Mouse (Mus musculus): Measurements from ENCODE around the gene Efcab3.

Efcab3 gene

DNA sequence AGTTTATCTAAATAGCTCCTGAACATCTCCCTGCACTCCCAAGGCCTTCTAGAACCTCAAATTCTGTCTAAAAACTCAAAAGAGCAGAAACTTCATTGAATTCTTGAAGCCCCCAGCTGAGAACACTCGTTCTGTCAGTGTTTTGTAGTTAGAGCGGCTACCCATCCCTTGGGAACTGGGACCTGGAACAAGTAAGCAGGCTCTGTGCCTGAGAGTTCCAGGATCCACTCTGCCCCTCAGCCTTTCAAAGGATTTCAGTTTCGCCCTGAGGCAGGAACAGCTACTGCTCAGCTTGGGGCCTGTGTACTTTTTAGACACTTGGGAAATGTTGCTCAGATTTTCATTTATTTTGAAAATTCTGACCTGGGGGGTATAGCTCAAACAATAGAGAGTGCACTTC, 83.2 kb downstream of the Efcab3 start, which contains the start of gene Gm10842:
Gene Gm10842 (plus strand): TSS at position 301 of the 400 bp plus-strand sequence.
- no peak for DNase-seq (ENCODE audit: low spot score)

DNA sequence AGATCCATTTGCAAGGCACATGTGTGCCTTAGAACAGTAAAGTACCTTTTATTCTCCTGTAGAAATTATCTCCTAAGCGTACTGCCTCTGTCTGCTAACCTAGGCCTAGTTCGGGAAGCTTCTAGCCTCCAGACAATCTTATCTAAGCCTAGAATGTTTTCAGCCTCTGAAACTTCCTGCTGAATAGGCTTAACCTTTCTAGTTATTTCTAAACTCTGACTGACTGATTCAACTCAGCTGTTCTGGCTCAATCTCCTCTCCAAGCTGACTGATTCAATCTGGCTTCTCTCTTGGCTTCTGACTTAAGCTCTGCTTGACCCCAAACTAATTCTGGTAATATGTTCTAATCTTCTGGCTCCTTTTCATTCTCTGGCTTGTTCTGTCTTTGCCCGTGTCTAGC, 86.0 kb downstream of the Efcab3 start:
- DNase-seq (ENCODE audit: low spot score): no peak

DNA sequence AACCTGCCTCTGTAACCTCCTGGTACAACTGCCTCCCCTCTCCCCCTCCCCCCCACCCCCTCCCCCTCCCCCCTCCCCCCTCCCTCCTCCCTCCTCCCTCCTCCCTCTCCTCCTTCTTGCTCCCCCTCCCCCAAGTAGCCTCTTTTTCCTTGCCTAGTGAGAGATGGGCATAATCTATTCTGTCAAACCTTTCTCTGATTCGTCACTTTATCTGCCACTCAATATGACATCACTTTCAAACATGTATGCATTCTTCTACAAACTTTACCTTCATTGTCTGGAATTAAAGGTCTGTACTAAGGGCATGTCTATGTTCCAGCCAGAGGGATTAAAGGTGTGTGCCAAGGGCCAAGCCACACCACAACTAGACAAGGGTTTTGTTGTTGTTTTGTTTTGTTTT, 86.4 kb downstream of the Efcab3 start:
- no peak for DNase-seq (ENCODE audit: low spot score)

DNA sequence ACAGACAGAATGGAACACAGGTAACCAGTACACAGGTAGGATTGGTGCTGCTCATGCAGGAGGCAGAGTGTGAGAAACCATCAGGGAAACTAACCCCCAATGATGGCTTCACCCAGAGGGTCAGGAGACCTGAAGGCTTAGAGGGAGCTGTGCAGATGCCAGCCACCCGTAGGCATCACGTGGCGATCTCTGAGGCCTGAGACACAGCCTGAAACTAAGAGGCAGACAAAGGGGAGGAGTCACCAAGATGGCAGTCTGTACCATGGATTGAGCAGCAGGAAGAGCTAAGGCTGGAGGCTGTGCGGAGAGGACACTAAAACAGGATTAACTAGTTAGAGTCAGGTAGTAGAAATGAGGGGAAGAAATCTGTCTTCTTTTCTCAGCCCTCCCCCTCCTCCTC, 87.3 kb downstream of the Efcab3 start:
- DNase-seq (ENCODE audit: low spot score): no peak

DNA sequence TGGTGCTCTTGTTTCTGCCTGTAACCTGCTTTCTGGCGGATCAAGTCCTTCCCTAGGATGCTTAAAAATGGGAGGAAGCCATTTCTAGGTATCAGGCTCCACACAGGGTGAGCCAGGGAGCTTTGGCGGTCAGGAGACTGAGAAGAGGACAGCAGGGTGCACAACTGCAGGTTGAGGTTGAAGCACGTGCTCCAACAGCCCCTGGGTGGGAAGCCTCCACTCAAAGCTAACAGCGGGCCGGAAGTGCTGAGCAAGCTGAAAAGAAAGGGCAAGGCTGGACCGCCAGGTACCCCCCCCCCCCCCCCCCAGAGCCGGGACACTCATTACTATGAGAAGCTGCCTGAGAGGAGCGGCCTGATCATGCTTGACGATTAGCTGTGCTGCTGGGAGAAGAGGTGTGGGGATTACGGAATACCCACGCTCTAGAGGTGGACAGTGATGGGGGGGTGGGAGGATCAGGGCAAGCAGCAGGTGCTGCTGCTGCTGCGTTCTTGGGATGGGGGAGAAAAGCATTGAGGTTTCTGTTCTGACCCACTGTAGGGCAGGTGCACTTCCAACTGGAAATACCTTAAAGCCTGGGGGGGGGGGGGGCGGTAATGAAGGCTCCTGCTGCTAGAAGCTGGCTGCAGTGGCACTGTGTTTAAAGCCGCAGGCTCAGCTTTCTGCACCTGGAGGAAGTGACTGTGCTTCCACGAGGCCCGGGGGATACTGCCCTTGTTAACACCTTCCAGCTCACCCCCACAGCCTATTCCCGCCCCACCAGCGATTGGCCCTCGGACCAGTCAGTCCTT, 88.0 kb downstream of the Efcab3 start:
- no peak for DNase-seq (ENCODE audit: low spot score)

DNA sequence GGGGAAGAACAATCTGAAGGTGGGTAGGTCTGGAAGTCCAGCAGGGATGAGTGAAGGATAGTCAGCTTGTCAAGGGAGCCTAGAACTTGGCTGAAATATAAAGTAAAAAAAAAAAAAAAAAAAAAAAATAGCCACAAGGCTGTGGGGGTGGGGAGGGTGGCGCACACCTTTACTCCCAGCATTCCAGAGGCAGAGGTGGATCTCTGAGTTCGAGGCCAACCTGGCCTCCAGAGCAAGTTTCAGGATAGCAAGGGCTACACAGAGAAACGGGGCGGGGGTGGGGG, 88.6 kb downstream of the Efcab3 start:
- DNase-seq (ENCODE audit: low spot score): no peak

DNA sequence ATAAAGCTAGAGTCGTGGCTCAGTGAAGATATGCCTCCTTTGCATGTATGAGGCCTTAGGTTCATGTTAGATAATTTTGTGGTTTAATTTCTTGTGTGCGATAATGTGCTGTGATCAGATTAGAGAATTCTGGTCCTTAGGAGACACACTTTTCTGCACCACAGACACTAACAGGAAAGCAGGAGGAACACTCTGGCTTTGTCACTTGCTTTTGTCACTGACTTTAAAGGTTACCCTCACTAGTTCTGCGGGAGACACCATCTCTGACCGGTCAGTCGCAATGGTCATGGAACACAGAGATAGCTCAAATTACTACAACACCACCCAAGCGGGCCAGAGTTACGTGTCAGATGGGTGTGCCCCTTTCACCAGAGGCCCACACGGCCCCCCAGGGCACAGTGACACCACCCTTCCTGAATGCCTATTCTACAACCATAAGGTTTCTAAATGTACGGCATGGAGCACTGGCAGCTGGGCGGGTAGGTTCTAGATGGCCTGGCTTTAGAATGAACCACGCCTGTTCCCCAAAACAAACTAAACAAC, 89.0 kb downstream of the Efcab3 start:
- no peak for DNase-seq (ENCODE audit: low spot score)

DNA sequence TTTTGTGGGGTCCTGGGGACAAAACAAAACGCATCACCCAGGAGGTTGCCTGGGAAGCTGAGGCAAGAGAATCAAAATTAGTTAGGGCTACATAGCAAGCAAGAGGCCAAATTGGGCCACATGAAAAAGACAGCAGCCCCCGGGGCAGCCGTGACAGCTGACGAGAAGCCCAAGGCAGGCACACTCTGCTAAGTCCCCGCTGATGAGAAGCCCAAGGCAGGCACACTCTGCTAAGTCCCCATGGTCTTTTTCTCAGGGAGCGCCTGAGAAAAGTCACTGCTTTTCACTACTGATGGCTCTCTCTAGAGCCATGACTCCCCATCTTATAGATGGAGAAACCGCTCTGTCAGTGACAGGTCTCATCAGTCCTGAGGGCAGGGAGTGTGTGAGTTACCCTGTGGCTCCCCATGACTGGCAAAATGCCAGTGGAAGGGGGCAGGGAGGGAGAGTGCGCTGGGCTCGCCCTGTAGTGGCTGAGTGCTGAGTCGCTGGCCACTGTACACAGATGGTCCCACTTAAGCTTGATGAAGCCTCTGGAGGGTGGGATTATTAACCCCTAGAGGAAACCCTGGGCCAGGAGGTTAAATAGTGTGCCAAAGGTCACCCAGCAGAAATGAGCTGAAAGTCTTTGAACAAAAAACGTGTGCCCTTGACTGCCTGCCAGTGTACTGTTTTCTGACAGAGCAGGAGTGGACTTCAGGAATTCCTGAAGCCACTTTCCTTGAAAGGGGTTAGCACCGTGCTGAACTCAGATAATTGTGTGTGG, 89.9 kb downstream of the Efcab3 start:
- DNase-seq (ENCODE audit: low spot score): peak; percentile 79

DNA sequence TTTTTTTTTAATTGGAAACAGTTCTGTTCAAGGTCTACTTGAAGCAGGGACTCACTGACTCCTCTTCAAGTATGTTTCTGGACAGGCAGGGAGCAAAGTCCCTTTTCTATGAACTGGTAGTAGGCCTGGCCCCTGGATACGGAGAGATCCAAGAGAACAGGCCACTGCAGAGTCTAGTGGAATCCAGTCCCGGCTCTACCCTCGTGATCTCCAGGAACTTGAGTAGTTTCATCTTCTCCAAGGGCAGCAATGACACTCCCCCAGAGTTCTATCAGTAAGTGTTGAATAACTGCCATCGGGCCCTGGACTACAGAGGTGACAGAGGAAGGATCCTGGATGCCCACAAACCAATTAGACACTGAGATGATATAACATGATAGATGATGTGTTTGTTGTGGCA, 92.5 kb downstream of the Efcab3 start:
- DNase-seq (ENCODE audit: low spot score): no peak

DNA sequence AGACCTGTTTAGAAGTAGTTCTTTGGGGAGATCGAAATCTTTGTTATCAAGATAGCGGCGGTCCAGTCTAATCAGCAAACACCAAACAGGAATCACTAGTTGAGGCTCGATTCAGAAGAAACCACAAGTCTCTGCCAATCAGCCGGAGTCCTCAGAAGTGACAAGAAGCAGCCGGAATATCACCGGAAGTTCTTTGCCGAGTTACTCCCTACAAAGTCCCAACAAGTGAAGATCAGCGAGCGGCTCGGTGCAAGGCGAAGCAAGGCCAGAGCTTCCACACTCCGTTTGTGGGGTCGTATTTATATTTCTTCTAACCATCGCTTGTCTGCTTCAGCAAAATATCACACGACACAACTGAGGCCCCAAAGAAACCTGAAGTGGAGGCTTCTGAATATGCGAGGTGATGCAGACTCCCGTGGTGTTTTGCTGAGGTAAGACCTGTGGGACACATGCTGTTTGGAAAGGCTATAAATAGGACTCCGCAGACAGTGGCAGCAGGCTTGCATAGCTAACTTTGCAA, 93.4 kb downstream of the Efcab3 start:
- no peak for DNase-seq (ENCODE audit: low spot score)

DNA sequence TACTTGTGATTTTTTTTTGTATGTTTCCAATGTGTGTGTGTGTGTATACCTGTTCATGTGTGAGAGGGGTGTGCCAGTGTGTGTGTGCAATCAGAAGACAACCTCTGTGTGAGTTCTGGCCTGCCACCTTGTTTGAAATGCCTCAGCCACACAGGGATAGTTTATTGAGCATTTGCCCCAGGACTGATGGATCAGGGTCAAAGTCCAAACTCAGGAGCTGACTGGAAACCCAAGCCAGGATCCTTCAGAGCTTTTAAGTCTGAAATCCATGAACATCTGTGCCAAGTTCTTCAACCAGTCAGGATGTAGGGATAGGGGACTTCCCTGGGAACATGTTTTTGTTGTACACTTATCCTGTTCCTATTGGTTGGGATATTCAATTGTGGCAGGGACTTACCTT, 94.7 kb downstream of the Efcab3 start:
- DNase-seq (ENCODE audit: low spot score): no peak

DNA sequence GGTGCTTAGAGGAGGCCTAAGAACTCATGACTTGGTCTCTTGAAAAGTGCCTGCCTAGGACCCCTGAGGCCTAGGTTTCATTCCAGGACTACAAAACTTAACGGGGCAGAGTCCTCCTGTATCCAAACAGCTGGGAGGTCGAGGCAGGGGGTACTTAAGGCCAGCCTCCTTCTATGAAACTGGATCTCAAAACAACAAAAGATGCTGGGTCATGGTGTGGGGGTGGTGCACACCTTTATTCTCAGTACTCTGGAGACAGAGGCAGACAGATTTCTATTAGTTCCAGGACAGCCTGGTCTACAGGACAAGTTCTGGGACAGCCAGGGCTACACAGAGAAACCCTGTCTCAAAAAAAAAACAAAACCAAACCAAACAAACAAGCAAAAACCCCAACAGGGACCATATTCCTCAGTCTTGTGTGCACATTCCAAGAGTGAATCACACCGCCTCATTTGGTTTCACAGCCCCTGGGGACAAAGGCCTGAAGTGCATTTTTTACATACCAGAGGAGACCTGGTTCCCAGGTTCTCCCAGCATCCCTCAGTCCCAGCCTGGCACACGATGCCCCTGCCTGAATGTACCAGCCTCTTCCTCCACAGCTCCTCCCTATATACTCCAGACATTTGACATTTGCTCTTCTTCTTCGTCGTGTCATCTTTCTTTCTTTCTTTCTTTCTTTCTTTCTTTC, 96.4 kb downstream of the Efcab3 start:
- DNase-seq (ENCODE audit: low spot score): no peak

DNA sequence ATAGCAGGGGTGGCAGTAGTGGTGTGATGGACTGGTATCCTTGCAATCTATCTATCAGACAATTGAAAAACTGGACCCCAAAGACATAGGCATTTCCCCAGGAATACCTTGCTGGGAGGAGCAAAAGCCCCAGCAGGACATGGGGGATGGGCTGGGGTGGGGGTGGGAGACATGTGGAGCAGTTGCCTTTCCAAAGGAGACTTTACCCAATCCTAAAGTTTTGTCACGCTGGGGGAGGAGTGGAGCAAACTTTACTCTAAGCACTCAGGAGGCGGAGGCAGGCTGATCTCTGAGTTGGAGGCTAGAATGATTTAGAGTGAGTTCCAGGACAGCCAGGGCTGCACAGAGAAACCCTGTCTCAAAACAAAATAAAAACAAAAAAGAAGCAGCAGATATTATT, 98.0 kb downstream of the Efcab3 start:
- no peak for DNase-seq (ENCODE audit: low spot score)

DNA sequence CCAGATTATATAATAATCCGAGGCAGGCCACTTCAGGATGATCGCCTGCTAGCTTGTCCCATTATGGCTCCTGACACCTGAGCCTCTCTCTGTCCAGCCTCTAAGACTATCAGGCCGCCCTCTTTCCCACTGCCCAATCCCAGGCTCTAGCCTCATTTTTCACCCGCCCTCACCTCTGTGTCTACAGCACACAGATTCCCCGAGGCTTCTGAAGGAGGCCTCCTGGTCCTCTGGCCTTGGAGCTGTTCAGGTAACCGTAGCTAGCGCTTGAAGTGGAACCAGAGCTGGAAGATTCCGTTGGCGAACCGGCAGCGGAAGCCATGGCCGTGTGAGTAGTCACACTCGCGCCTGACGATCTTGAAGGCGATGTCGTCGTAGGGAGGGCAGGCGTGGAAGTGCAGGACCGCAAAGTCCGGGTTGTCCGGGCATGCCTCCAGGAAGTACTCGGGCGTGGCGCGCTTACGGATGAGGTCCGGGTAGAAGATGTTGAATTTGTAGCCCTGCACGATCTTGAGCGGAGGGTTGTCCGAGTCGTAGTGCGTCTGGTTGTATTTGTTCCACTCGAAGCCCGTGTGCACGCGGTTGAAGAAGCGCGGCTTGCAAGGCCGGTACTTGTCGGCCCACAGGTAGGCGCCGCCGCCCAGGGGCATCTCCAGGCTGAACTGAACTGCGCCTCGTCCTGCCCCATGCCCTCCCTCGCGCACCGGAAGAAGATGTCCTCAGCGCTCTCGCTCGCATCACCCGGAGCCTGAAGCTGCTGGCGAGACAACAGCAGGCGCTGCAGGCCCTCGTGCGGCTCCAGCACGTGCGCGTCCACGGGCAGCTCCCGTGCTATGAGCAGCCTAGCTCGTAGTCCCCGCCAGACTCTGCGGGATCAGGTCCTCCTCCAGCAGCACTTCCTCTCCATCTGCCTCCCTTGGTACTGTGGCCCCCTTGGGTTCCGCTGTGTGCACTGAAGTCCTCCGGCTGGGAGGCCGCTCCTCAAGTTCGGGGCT, 101.4 kb downstream of the Efcab3 start:
- DNase-seq (ENCODE audit: low spot score): no peak

DNA sequence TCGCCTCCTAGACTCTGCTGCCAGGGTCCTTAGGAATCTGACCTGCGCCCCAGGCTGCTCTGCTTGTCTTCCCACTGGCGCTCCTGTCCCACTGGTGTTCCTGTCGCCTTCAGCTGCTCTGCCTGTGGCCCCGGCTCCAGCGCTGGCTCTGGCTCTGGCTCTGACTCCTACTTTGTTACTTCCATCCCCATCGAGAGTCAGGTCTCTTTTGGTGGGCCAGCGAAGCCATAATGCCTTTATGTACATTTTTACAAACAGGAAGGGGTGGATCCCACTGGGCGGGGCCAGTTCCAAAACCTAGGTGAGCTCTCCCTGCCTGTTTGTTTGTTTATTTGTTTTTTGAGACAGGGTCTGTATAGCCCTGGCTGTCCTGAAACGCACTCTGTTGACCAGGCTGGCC, 103.4 kb downstream of the Efcab3 start:
- DNase-seq (ENCODE audit: low spot score): no peak

Measured in embryo, embryonic 10 days (tissue).